Mouse (Mus musculus): ENCODE measurements around the gene Zfp51.

DNA sequence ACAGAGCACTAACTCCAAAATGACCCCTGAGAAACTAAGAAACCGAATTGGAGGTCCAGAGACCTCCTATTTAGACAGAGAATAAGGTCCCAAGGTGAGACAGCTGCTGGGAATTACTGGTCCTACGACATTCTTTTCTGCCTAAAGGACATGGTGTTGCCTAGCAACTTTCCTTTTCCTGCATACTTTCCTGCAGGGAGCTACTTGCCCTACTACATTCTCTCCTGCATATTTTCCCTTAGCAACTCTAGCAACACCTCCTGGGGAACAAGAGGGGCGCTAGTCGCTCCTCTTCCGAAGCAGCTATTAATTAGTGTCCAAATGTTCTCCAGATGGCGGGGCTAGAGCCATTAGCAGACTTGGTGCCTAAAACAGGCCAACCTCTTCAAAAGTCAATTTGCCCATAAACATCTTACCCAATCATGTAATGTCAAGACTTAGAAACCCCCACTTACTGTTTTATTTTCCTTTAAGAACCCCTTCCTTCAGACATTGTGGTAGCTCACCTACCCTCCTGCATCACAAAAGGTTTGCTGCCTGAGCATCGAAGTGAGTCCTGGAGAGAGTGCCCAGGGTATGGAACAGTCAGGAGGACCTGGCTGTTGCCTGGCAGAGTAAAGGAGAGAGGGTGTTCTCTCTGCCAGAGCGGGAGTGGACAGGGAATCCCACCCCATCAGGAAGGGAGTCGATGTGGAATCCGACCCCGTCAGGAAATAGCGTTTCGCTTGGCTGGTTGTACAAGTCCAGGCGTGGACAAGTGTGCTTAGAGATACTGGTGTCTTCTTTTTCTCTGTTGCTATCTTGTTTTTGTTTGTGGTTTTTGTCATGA, 23.4 kb downstream of the Zfp51 start:
- no peak for TF ChIP-seq EP300 (IDR thresholded peaks at IDR 0.05; ENCODE audit: low read depth)
- TF ChIP-seq CTCF (IDR thresholded peaks at IDR 0.05; ENCODE audit: low read depth): no peak

All from liver, embryonic 14.5 days (tissue).